Mouse (Mus musculus) testis, adult 2 months (tissue): ENCODE measurements around the gene Cdc14a. TPM values are rescaled to one million over a fixed set of nuclear protein-coding genes. Genes with fewer than 3 reads are reported as not detected.

ENCODE experiments used
- H3K27ac ChIP-seq: fragments of 200-500 bp; 2 replicates; pipeline ENCODE4 v1.5.1; 2012; ENCODE audit warnings: low read depth, low read length; ENCODE audit not compliant: control insufficient read depth, insufficient read depth
- H3K27me3 ChIP-seq: fragments of 200-500 bp; 2 replicates; pipeline ENCODE4 v1.6.1; 2012; ENCODE audit warnings: mild to moderate bottlenecking, low read length, moderate library complexity; ENCODE audit not compliant: control insufficient read depth, insufficient read depth
- H3K36me3 ChIP-seq: fragments of 200-500 bp; 2 replicates; pipeline ENCODE4 v1.6.1; 2012; ENCODE audit warnings: mild to moderate bottlenecking, low read length; ENCODE audit not compliant: control insufficient read depth, insufficient read depth
- H3K4me1 ChIP-seq: fragments of 200-500 bp; 2 replicates; pipeline ENCODE4 v1.6.1; 2012; ENCODE audit warnings: low read length; ENCODE audit not compliant: control insufficient read depth, insufficient read depth
- H3K4me3 ChIP-seq: fragments of 200-500 bp; 2 replicates; pipeline ENCODE4 v1.5.1; 2012; ENCODE audit warnings: low read depth, mild to moderate bottlenecking, low read length, moderate library complexity, mixed read lengths; ENCODE audit not compliant: control insufficient read depth
- CTCF ChIP-seq: fragments of 200-500 bp; IDR thresholded peaks from 2 replicates; pipeline ENCODE4 v1.5.1; 2012; ENCODE audit warnings: low read depth, mild to moderate bottlenecking, inconsistent platforms, low read length, moderate library complexity; ENCODE audit not compliant: control insufficient read depth, insufficient read depth, insufficient replicate concordance
- POLR2A ChIP-seq: fragments of 200-500 bp; IDR thresholded peaks from 2 replicates; pipeline ENCODE4 v1.6.1; 2012; ENCODE audit warnings: low read depth, mild to moderate bottlenecking, inconsistent platforms, low read length, moderate library complexity; ENCODE audit not compliant: control insufficient read depth
- polyA plus RNA-seq: library from polyadenylated mRNA; depleted of rRNA; stranded (reverse); fragments of >200 nt; gene quantifications from 2 replicates; pipeline ENCODE4 v1.2.3, GENCODE M21; 2012

The Cdc14a gene
- polyA plus RNA-seq, 1 experiment, result 64.6 TPM

GRCm38 (mm10) chr3:116424973-116425284 is 1.1 kb upstream of the Cdc14a start:
- Histone ChIP-seq H3K4me1 (peaks cover 16% of the 10 kb centered on the region), H3K36me3 (no peaks in the 10 kb centered on the region), H3K27ac (peak overlapping the region; percentile 52), H3K4me3 (peak overlapping the region; percentile 90), H3K27me3 (peaks cover 8% of the 10 kb centered on the region)
- TF ChIP-seq CTCF, result peak; percentile 45; the same call in 1 of the 2 replicates
- TF ChIP-seq POLR2A, result no peak; the same call in 1 of the 2 replicates

DNA sequence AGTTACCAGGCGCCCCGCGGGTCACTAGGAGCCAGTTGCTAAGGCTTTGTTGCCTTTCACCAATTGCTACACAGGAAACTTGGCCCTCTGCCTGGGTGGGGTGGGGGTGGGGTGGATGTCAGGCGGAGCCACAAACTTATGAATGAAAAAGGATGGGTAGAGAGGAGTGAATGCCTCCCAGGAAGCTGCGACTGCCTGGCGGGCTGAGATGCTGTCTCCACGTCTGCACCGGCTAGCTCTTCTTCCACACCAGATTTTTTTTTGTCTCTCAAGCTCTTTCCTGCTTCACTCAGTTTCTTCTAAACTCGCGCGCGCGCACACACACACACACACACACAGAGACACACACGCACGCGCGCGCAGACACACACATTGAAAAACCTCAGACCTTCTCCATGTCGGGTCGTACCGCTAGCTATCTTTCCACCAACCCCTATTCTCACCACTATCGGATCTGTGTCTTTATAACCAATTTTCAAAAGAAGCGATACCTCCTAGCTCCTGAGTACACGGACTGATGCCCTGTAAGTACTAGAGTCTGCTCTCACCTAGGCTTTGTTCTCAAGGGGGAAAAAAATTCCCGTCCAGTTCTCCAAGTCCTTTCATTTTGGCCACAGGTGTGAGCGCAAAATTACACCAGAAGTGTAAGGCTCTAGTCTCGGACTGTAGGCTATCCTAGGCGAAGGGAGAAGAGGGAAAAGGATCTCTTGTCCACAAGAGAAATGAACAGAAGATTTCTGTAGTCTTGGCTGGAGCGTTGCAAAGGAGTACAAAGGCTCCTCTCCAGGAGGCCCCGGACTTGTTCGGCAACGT is 534 bp upstream of the Cdc14a start:
- peaks cover 16% of the 10 kb centered on the region for H3K4me1 ChIP-seq
- no peak for TF ChIP-seq POLR2A
- no peak for TF ChIP-seq CTCF
- no peaks in the 10 kb centered on the region for H3K36me3 ChIP-seq
- peak overlapping the region; percentile 52 for H3K27ac ChIP-seq
- H3K4me3 ChIP-seq, result peak overlapping the region; percentile 90
- peaks cover 8% of the 10 kb centered on the region for H3K27me3 ChIP-seq

DNA sequence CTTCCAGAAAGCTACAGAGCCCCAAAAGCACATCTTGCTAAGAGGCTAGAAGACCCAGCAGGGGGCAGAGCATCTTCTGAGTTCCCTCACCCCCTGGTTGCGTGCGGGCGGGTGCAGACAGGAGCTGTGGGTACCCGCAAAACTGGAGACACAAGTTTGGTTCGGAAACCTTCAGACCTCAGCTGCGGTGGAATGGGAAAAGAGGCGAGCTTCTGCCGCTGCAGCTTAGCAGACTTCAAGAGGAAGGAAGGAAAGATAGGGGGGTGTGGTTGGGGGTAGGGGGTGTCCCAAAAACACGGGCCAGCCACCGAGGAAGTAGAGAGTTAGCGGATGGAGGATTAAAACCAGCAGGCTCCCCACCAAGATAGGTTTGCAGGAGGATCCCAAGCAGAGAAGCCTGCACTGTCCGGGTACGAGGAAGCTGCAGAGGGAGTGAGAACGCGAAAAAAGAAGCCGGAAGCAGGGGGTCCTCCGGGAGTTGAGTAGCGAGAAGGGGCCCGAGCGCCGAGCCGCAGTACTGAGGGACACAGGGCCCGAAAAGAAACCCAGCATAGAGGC is 958 bp downstream of the Cdc14a start:
- H3K4me1 ChIP-seq, result peaks cover 16% of the 10 kb centered on the region
- TF ChIP-seq CTCF (no peak), POLR2A (no peak)
- H3K27me3 ChIP-seq, result peaks cover 8% of the 10 kb centered on the region
- peak overlapping the region; percentile 10; the same call in 1 of the 2 replicates for H3K27ac ChIP-seq
- H3K4me3 ChIP-seq, result peak overlapping the region; percentile 90
- H3K36me3 ChIP-seq, result no peaks in the 10 kb centered on the region

DNA sequence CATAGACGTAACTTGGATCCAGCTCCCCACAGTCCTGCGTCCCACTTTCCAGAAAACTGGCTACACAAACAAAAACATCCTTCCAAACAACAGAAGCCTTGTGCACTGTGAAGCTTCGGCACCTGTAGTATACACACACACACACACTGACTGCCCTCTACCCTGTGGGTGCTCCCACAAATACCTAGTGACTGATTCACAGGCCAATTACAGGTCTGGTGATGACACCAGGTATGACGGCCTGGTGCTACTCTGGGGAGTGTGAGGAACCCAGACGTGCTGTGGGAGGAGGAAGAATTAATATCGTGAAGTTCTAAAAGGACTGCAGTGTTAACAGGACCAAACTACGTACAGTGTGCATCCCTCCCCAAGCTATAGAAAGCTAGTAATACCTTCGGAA is 1.8 kb downstream of the Cdc14a start:
- Histone ChIP-seq H3K27me3 (peaks cover 8% of the 10 kb centered on the region), H3K4me1 (peaks cover 16% of the 10 kb centered on the region), H3K4me3 (peak overlapping the region; percentile 84), H3K27ac (no peak overlapping the region), H3K36me3 (no peaks in the 10 kb centered on the region)
- no peak; the same call in 1 of the 2 replicates for TF ChIP-seq POLR2A
- TF ChIP-seq CTCF, result no peak

- Histone ChIP-seq H3K4me3 (peak overlapping the region; percentile 76), H3K27ac (no peak overlapping the region), H3K36me3 (no peaks in the 10 kb centered on the region), H3K27me3 (peaks cover 8% of the 10 kb centered on the region), H3K4me1 (peaks cover 16% of the 10 kb centered on the region)
- TF ChIP-seq POLR2A (no peak), CTCF (no peak)
Measured at GRCm38 (mm10) chr3:116421121-116421520, 2.7 kb downstream of the Cdc14a start.

GRCm38 (mm10) chr3:116419791-116420190 is 4.0 kb downstream of the Cdc14a start:
- Histone ChIP-seq H3K4me1 (peaks cover 14% of the 10 kb centered on the region), H3K36me3 (no peaks in the 10 kb centered on the region), H3K27ac (no peak overlapping the region), H3K4me3 (no peak overlapping the region), H3K27me3 (peaks cover 5% of the 10 kb centered on the region)
- no peak for TF ChIP-seq POLR2A
- TF ChIP-seq CTCF, result no peak

DNA sequence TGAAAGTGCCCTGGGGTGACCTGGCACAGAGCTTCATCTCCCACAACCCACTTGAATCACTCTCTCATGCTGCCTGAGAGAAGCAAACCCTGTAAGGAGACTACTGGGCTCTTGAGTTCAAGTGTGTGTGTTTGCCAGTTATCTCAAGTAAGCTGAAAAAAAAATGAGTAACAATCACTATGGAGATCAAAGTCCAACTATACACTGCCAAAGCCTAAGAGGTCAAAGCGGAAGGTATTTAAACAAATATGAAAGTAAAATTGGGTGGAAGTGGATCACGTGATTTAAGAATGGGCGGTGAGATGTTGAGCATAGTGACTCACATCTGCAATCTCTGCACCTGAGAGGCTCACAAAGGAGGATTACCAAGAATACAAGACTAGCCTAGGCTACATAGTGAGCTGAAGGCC is 9.4 kb downstream of the Cdc14a start:
- Histone ChIP-seq H3K27ac (no peak overlapping the region), H3K27me3 (no peaks in the 10 kb centered on the region), H3K4me1 (no peaks in the 10 kb centered on the region), H3K36me3 (no peaks in the 10 kb centered on the region), H3K4me3 (no peak overlapping the region)
- no peak for TF ChIP-seq POLR2A
- TF ChIP-seq CTCF, result no peak

DNA sequence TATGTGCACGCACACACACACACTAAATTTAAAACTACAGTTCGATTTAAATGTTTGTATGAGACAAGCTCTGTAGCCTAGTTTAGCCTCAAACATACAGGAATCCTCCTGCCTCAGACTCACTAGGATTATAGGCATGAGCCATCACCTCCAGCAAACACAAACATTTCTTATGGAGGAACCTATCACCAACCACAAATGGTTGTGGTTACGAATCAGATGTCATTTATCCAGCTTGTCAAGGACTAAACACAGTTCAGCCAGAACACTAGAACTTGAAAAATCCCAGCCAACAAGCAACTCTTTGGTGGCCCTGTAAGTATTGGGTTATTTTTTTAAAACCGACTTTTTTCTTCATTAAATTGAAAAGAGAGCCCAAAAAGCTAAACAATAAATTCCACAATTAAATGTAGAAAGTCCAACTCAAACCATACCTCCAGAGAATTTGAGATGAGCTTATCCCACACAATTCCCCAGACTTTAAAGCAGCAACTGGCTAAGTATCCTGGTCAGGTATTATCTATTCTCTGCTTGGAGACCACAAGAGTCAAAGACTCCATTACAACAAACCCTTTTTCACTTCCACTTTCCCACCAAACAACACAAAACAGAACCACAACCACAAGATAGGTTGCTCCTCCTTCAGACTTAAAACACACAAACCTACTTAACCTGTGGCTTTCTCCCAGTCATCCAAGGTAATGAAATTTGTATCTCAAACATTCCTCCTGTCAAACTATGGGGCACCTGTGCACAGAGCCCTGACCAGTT is 10.7 kb downstream of the Cdc14a start:
- no peaks in the 10 kb centered on the region for H3K27me3 ChIP-seq
- no peaks in the 10 kb centered on the region for H3K4me1 ChIP-seq
- TF ChIP-seq CTCF (no peak), POLR2A (no peak)
- H3K4me3 ChIP-seq, result no peak overlapping the region
- no peak overlapping the region for H3K27ac ChIP-seq
- H3K36me3 ChIP-seq, result no peaks in the 10 kb centered on the region
